Mouse (Mus musculus) testis, postnatal 10 days (tissue): ENCODE data around the gene Gstm2.
"Not testable (repeated sequence)": the region's sequence is repeated elsewhere in the genome, so short reads cannot be mapped to it uniquely, and the experiment has no call there.

Experiments used
- DNase-seq: peaks from one replicate; pipeline ENCODE4 v3.0.0; 2021; ENCODE audit warnings: low spot score

Gstm2 gene

DNA sequence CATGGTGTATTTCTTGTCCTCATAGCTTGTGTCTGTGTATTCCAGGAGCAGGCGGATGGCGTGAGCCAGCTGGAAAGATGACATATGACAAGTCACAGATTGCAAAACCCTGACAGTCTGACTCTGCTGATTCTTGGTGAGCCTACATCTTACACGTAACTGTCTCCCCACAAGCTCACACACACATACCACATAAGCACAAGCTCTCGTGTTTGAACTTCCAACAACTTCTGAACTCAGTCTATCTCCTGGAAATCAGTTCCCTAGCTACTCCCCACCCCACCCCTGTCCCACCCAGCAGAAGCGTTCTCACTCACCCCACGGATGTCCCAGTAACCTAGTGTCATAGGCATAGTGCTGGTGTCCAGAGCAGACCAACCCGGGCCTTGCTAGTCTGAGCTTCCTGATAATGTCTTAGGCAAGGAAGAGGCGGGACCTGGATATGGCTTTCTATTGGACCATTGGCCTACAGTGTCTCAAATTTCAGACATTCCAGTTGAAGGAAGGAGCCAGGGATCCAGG lies at the start of gene Gstm2:
Gstm2 (minus strand) TSS at position 413 of the 522 bp plus-strand sequence.
- peak; percentile 72 for DNase-seq

DNA sequence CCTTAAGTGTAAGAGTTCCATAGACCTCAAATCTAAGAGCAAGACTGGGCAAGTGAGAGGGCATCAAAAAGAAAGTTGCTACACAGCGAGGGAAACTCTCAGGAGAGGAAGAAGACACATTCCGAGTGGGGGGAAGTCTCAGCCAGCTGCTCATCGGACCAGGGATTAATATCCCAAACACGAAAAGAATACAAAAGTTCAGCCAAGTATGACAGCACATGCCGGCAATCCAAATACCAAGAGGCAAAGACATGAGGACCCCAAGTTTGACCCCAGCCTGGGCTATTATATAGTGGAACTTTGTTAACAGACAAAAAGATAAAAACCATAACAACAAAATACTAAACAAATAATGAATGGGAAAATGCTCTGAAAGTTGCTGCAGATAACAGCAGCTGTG lies 46.9 kb upstream of the Gstm2 start:
- no peak for DNase-seq

DNA sequence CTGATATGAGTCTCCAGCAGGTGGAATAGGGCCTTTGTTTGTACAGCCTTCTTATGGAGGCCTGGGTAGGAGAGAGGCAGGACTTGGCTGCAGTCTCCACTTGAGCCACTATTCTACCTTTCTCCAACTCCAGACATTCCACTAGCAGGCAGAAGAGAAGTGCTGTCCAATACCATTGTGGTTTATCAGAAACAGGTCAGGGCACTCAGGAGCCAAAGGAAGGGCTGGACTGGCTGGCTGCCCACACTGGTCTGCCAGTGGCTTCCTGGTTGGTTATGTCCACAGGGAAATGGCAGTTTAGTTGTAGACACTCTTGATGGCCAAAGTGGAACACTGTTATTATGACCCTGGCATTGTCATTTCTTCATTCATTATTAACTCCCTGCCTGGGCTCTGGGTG lies 45.9 kb upstream of the Gstm2 start:
- no peak for DNase-seq

DNA sequence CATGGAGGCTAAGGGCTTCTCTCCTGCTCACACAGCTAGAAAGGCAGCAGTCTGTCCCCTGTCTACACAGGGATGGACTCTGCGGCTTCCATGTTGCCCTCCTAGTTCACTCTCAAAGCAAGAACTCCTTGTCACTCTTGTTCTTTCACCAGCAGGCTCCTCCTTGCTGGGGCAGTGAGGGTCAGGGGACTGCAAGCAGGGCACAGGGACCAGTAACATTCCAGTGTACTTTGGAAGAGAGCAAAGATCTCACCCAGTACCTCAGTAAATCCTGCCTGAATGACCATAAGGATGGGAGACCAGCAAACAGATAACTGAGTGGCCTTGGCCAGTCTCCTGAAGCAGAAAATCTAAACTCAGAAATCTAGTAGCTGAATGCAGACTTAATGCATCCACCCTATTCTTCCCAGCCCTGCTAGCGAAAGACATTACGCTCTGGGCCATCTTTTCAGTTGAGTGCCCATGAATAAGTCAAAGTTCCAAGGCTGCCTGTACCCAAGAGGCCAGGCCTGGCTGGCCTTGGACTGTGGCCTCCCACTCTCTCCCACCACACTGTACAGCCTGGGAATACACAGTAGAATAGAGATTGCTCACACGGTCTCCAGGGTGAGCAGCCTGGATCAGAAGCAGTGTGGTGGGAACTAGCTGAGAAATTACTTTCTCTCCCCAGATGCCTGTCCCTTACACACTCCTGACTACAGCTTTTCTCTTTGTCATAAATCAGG lies 42.5 kb upstream of the Gstm2 start:
- DNase-seq: no peak

DNA sequence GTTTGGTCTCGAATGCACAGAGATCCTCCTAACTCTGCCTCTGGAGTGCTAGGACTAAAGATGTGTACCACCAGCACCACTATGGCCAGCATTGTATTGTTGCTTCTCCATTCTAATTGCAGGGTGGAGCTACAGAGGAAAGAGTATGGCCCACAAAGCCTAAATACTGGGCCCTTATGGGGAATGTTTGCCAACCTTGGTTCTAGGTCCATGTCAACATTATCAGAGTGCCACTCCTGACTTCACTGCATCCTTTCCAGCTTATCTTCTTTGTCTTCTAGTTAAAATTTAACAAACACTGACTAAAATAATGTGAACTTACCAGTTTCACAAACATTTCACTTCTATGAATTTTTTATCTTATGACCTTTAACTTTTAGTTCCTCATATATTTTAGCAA lies 40.3 kb upstream of the Gstm2 start:
- no peak for DNase-seq

DNA sequence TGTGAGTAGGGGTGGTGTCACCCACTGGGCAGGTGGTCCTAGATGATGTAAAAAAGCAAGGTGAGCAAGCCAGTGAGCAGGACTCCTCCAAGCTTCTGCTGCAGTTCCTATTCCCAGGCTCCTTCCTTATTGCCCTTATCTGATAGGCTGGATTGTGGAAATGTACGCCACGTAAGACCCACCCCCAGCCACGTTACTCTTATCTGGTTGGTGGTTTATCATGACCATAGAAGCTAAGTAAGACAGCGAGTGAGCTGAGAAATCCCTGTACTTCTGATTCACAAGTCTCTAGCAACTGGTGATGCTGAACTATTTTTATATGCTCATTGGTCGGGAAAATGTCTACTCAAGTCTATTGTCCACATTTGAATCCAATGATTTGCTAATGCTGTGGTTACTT lies 39.8 kb upstream of the Gstm2 start:
- no peak for DNase-seq

DNA sequence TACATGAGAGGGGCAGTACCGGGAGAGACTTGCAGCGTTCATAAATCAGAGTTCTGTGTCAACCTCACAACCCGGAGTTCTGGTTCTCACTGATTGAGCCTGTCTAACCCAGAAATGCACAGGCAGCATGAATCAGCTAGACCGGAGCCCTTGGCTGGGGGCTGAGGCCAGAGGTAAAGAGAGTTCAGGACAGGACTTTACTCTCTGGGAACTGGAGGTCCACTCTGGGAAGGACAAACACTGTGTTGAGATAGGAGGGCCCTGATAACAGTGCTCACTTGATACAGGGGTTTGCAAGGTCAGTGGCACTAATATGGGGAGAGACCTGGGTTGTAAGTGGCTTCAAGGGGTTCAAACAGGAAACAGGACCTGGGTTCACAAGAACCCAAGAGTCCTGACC lies 39.1 kb upstream of the Gstm2 start:
- DNase-seq: no peak

DNA sequence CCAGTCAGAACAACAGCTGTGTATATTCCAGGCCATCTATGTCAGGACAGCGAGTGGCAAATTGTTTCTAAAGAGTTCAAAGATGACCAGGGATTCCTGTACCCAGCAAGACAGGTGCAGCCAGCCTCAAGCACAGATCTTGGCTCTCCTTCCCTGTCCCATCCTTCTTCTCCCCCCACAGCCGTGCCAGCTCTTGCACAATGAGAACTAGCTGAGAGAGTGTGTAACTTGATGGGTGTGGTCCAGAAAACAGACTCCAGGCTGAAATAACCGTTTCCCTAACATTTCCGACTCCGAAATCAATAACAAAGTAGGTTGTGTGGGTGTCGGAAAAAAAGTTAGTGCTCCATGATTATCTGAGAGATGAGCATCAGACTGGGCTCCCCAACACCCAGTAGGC lies 36.4 kb upstream of the Gstm2 start:
- DNase-seq: no peak

DNA sequence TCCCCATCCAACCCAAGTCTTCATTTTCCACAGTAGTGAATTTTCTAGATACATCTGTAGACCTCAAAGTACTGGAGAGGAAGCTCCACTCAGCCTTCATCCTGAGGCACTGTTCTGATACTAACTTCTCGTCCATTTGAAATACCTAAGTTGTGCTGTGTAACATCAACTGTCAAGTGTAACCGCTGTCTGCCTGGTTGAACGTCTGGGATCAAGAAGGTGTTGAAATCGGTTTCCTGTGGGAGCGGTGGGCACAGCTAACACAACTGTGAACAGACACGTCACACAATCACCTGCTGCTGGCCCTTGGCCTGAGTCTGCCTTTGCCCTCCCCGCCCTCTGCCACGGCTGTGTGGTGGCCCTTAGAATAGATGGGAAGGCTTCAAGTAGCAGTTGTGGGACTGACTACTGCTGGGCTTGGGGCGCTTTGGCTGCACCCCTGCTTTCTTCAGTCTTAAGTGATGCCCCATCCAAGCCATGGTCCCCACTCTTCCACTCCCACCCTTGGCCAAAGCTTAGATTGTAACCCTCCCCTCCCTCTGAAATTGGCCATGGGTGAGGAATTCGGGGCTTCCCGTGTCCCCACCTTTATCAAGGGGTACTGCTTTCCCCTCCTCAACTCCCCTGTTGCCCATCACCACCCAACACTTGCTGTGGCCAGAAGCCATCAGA lies 34.2 kb upstream of the Gstm2 start:
- not testable (repeated sequence) for DNase-seq

DNA sequence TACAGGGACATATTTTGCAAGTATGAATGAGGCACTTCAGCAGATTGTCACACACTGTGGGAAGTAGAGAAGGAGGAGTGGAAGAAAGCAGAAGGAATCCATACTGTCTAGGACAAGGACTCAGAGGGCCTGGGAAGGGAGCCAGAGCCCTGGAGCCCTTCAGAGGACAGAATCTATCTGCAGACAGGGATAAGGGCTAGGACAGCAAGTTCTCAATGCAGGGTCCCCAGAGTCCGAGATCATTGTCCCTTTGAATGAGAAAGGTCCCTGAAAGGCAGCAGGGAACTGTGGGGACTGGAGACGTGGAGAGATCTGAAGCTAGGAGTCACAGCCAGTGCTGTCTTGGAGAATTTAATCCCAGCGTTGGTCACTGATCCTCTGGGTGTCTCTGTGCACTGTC lies 33.0 kb upstream of the Gstm2 start:
- DNase-seq: not testable (repeated sequence)

DNA sequence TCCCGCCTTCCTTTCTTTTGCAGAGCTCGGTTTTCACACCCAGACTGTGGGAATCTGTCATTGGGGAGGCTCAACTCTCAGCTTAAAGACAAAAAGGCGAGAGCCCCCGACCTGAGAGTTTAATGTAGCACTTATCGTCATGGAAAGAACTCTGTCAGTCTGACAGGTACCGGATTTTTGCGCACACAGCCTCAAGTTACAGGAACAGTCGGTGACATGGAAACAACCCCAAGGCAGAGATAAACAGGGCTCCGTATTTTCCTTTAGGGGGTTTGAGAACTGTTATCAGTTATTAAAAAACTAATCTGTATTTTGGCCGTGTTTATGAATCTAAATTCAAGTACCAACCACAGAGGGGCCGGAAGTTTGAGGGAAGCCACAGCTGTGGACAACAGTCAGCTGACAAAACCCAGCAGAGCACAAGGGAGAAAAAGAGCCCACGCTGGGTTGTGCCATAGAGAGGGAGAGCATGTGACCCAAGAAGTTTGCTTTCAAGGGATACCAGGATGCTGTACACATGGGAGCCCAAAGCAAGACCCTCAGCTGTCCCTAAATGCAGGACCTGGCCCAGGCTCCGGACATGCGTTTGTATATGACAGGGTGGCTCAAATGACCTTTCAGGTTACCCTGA lies 32.1 kb upstream of the Gstm2 start:
- no peak for DNase-seq

DNA sequence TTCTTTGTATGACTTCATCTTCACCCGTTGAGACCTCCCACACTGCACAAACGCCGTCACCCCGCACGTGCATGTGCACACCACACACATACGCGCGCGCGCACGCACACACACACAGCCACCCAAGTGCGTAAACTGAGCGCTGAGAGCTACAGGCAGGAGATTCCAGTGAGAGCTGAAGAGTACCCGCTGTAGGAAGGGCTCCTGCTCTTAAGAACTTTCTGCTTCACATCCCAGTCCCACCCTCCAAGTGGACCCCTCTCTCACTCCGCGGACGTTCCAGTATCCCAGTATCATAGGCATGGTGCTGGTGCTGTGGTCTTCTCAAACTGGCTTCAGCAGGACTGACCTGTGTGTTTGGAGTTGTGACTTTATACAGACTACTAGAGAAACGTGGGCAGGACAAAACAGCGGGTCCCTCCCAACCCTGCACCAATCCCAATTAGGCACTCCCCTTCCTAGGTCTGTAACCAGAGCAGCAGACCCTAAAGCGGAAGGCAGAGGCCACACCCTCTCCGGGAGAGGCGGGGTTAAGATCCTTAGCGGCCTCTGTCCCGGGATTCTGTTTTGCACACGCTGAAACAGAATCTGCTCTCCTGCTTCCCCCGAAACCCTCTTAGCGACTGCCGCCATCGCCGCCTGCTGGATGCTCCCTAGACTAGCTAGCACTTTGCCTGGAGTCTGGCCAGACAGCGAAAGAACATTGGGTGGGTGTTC lies 31.4 kb upstream of the Gstm2 start, which contains the start of gene Gstm1:
Gstm1 (minus strand) TSS at position 501 of the 717 bp plus-strand sequence.
- peak; percentile 97 for DNase-seq

DNA sequence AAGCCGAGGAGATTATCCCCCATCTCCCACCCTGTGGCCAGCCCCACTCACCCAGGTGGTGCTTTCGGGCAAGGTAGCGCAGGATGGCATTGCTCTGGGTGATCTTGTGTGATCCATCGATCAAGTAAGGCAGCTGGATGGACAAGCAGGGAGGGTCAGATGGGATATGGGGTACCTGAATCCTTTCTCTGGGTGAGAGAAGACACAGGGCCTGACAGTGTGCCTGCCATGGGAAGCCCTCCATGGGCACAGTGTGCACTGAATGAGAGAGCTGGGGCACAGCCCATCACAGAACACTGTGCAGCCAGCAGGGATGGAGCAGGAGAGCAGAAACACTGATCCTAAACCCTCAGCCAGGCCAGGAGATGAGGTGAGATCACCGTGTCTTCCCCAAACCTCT lies 30.2 kb upstream of the Gstm2 start:
- not testable (repeated sequence) for DNase-seq

DNA sequence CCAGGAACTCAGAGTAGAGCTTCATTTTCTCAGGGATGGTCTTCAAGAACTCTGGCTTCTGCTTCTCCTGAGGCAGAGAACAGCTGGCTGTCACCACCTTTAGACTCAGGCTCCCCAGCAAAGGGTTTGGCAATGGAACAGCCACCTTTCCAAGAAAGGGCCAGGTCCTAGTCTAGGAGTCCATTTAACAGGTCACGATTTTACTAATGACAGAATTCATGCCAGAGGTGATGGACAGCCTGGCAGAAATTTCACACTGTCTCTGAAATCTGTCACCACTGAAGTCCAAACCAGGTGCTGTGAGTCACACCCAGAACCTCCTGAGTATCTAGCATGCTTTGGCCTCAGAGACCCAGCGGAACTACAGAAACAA lies 28.7 kb upstream of the Gstm2 start:
- peak; percentile 31 for DNase-seq

DNA sequence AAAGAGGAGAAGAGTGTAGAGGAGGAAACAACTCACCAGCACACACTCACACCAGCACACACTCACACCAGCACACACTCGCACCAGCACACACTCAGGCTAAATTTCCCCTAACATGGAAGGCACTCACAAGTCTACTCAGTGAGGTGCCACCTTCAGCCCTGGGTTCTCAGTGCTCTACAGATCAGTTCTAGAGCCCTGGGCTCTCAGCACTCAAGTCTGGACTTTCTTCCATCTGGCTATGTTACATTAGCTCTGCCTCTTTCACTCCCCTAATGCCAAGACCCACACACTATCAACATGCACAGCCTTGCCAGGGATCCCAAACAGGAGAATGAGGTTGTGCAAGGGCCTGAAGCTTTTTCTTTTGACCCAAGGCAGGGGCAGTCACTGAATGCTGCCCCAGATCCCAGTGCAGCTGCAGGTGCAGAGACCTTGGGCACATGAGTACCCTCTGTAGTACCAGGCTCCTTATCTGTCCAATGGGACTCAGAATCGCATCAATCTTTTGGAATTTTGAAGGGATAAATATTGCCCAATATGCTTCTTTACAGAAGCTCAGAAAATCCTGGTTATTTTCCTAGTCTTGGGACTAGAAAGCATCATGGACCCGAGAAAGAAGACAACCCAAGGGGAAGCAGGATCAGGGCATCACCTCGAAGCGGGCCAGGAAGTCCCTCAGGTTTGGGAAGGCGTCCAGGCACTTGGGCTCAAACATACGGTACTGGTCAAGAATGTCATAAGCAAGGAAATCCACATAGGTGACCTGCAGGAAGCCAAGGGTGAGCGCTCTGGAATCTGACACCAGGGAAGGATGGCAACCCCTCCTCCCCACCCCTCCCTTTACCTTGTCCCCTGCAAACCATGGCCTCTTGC lies 28.1 kb upstream of the Gstm2 start:
- peak; percentile 36 for DNase-seq

DNA sequence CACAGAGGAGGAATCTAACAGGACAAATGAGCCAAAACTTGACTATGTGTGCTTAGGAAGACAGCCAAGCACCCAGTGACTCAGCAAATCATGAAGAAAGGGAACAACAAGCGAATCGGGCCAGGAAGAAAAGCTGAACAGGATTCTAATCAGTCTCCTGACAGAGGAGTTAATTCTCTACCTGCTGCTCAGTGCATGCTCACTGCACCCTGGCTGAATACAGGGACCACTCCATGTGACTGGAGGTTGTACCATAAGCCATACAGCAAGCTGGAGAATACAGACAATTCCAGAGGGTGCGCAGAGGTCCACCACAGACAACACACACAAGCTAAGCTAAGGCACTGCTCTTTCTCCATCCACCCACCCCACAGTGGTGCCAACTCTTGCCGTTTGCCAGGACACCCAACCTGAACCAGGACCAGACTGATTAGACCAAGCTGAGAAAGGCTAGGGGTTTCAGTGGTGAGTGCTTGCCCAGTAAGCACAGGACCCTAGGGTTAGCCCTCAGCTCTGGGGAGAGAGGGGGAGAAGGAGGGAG lies 27.1 kb upstream of the Gstm2 start:
- peak; percentile 48 for DNase-seq

DNA sequence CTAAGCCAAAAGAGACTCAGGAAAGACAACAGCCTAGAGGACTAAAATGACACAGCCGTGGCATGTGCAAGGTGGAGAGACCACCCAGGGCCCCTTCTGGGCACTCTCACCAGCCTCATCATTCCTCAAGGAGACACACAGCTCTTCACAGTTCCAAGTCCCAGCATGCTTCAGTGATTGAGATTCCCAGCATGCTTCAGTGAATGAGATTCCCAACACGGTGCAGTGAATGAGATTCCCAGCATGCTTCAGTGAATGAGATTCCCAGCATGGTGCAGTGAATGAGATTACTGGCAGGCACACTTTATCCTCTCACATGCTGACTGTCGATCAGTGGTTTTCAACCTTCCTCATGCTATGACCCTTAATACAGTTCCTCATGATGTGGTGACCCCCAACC lies 25.3 kb upstream of the Gstm2 start:
- peak; percentile 35 for DNase-seq

DNA sequence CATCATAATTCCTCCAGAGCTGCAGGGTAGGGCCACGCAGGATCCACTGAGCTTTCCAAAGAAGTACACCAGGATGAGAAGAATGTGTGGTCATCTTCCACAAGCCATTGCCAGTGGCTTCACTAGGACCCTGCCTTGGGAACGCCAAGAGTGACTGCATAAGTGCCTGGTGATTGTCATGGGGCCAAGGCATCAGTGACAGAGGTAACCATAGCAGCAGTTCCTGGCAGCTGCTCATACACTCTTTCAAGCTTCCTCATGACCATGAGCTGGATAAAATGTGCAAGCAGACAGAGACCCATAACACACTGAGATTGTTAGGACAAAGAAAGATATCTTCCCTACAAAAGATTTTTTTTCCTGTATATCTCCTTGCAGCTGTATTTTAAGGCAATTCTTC lies 24.0 kb upstream of the Gstm2 start:
- peak; percentile 51 for DNase-seq

DNA sequence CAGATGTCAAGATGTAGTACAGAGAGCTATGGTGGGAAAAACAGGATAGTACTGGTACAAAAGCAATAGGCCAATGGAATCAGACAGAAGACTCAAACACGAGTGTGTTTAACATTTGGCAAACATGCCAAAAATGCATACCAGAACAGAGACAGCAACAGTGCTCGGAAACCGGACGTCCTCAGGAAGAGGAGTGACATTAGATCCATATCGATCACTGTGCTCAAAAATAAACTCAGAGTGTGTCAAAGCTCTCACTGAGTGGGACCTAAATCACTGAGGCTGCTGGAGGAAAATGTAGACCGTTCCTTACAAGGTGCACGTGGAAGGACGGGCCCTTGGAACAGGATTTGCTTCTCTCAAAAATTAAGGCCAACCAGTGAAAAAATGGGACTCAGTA lies 15.8 kb upstream of the Gstm2 start:
- peak; percentile 32 for DNase-seq

DNA sequence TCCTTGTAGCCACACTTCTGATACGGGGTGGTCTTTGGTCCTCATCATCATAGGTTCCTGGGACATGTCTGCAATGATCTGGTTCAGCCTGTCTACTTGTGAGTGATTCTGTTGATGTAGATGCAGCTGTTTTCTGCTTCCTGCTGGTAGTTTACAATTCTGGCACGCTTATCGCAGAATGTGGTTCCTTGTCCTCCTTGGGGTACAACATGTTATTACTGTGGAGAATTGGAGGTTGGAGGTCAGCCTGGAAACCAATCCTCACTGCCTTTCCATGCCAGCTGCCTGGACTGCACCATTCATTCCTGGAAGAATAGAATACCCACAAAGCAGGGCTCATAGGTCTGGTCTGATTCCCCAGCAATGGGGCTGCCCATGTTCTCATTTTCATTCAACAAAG lies 13.2 kb upstream of the Gstm2 start:
- DNase-seq: peak; percentile 39

DNA sequence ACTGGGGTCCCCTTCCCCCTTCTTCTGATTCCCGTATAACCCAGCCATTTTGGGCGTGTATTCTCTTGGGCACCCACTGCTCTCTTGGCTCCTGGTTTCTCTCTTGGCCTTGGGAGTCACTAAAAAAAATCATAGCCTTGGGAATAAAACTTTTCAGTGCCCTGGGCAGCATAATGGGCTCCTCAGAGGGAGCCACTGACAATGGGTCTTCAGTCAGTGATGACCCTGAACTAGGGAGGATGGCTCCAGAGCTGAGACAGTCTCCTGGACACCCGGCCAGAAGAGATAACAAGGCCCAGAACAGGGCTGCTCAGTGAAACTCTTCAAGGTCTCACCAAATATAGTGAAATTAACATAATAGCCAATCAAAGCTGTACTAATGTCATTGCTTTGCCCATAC lies 12.3 kb upstream of the Gstm2 start:
- DNase-seq: peak; percentile 51
